Mouse (Mus musculus) stomach, postnatal 0 days (tissue): ENCODE measurements at regions not wholly inside any gene's neighbourhood (a gene's known extent, or its start where the extent isn't known, plus 50 kb on each side); places are given as distances from the start of the nearest gene placed in this dataset.

Experiments
- ATAC-seq: fragments of 200-750 bp; cut with Nextera tagmentation; 2 replicates; pipeline ENCODE4 v1.8.0; 2017; ENCODE audit not compliant: low FRiP score, low TSS enrichment
- DNase-seq: peaks from one replicate; pipeline ENCODE4 v3.0.0-alpha.2; 2016; ENCODE audit warnings: low spot score
- H3K27ac ChIP-seq: fragments of 300-500 bp; sonication (generic); replicated peaks from 2 replicates; pipeline ENCODE4 v1.5.1; 2014; ENCODE audit warnings: mild to moderate bottlenecking, control low read depth
- H3K27me3 ChIP-seq: fragments of 300-500 bp; sonication (generic); 2 replicates; pipeline ENCODE4 v1.6.1; 2014; ENCODE audit warnings: low read length; ENCODE audit not compliant: control insufficient read depth, insufficient read depth
- H3K36me3 ChIP-seq: fragments of 300-500 bp; sonication (generic); 2 replicates; pipeline ENCODE4 v1.6.1; 2014; ENCODE audit warnings: low read length, mixed read lengths; ENCODE audit not compliant: control insufficient read depth, insufficient read depth
- H3K4me1 ChIP-seq: fragments of 300-500 bp; sonication (generic); replicated peaks from 2 replicates; pipeline ENCODE4 v1.6.1; 2014; ENCODE audit warnings: antibody characterized with exemption; ENCODE audit not compliant: control insufficient read depth, insufficient read depth
- H3K4me2 ChIP-seq: fragments of 300-500 bp; sonication (generic); replicated peaks from 2 replicates; pipeline ENCODE4 v1.6.1; 2014; ENCODE audit warnings: low read depth, mild to moderate bottlenecking, control low read depth, moderate library complexity
- H3K4me3 ChIP-seq: fragments of 300-500 bp; sonication (generic); 2 replicates; pipeline ENCODE4 v1.5.1; 2014; ENCODE audit warnings: low read depth, low read length, control low read depth
- H3K9ac ChIP-seq: fragments of 300-500 bp; sonication (generic); 2 replicates; pipeline ENCODE4 v1.6.1; 2014; ENCODE audit warnings: mild to moderate bottlenecking, low read length, control low read depth, mixed read lengths
- H3K9me3 ChIP-seq: fragments of 300-500 bp; sonication (generic); 2 replicates; pipeline ENCODE4 v1.6.1; 2016; ENCODE audit warnings: low read length; ENCODE audit not compliant: control insufficient read depth
- CTCF ChIP-seq: IDR thresholded peaks from 2 replicates; pipeline ENCODE4 v1.5.1; 2016; ENCODE audit warnings: antibody characterized with exemption, low read depth, mild to moderate bottlenecking, moderate library complexity
- EP300 ChIP-seq: optimal IDR thresholded peaks from 2 replicates; pipeline ENCODE3; 2016; ENCODE audit warnings: antibody characterized with exemption
- WGBS: fragments of 180-500 bp; shearing (Covaris S2); extraction: QIAGEN DNeasy Blood & Tissue Kit; methylation state at CpG from one replicate; pipeline ENCODE4 v1.1.7; 2014; 5-methylcytosine and 5-hydroxymethylcytosine counted together

- Histone ChIP-seq H3K9me3 (no peaks in the 10 kb centered on the region), H3K9ac (no peak overlapping the region), H3K27me3 (no peaks in the 10 kb centered on the region), H3K4me3 (no peak overlapping the region), H3K4me2 (no peak overlapping the region), H3K4me1 (no peaks in the 10 kb centered on the region), H3K27ac (no peak overlapping the region), H3K36me3 (no peaks in the 10 kb centered on the region)
- DNase-seq = no peak
- WGBS = 72% methylated on average over 10 of the region's 10 CpGs
- ATAC-seq = no peak
- TF ChIP-seq EP300 (no peak), CTCF (no peak)
These were observed 212.1 kb downstream of the Cyp26b1 start for GRCm38 (mm10) chr6:84381571-84381970.

DNA sequence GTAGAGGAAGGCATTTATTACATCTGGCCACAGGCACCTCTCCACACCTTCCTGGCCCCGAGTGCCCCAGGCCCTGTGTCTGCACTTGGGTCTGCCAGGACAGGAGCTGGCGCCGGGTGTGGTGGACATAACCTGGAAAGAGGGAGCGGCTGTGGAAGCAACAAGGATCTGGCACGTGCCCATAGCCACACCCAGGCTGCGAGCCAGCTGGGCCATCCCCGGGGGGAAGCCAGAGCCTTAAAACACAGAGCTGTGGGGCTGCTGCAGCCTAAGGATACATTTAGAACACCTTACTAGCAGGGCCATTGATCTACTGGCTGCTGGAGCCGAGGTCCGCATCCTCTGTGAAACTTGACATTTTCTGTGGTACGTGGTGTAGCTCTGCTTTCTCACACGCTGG lies 217.0 kb downstream of the Cyp26b1 start:
- TF ChIP-seq EP300 = no peak
- TF ChIP-seq CTCF = no peak
- ATAC-seq (no peak), DNase-seq (no peak)
- Histone ChIP-seq H3K27me3 (no peaks in the 10 kb centered on the region), H3K4me1 (no peaks in the 10 kb centered on the region), H3K9ac (no peak overlapping the region), H3K36me3 (no peaks in the 10 kb centered on the region), H3K27ac (no peak overlapping the region), H3K9me3 (no peaks in the 10 kb centered on the region), H3K4me2 (no peak overlapping the region), H3K4me3 (no peak overlapping the region)
- 56% methylated on average over 11 of the region's 11 CpGs for WGBS

DNA sequence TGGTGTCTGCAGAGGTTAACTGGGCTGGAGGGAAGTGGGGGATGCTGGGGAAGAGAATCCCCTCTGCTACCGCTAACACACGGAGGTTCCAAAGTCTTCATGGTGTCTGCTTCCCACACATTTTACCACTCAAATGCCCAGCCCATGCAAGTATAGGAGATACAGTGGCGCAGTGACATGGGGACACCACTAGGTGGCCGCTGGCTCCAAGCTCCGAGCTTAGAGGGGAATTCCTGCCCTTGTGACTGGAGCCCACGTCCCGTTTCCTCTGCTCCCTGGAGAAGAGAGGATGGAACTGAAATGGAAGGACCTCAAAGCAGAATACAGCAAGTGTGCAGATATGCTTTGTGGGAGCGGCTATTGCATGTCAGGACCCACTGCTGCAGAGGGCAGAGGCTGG lies 218.2 kb downstream of the Cyp26b1 start:
- Histone ChIP-seq H3K4me2 (no peak overlapping the region), H3K36me3 (no peaks in the 10 kb centered on the region), H3K9me3 (no peaks in the 10 kb centered on the region), H3K4me1 (no peaks in the 10 kb centered on the region), H3K27ac (no peak overlapping the region), H3K27me3 (no peaks in the 10 kb centered on the region), H3K4me3 (no peak overlapping the region), H3K9ac (no peak overlapping the region)
- no peak for TF ChIP-seq EP300
- peak; percentile 89 for TF ChIP-seq CTCF
- DNase-seq (peak; percentile 30), ATAC-seq (no peak)
- WGBS = 14% methylated on average over 8 of the region's 8 CpGs

GRCm38 (mm10) chr6:84366365-84366764 lies 227.3 kb downstream of the Cyp26b1 start:
- TF ChIP-seq EP300 (no peak), CTCF (no peak)
- Histone ChIP-seq H3K4me3 (no peak overlapping the region), H3K9ac (no peak overlapping the region), H3K9me3 (no peaks in the 10 kb centered on the region), H3K27ac (no peak overlapping the region), H3K4me1 (no peaks in the 10 kb centered on the region), H3K27me3 (no peaks in the 10 kb centered on the region), H3K36me3 (no peaks in the 10 kb centered on the region), H3K4me2 (no peak overlapping the region)
- WGBS = 35% methylated on average over 6 of the region's 6 CpGs
- ATAC-seq (no peak), DNase-seq (no peak)

DNA sequence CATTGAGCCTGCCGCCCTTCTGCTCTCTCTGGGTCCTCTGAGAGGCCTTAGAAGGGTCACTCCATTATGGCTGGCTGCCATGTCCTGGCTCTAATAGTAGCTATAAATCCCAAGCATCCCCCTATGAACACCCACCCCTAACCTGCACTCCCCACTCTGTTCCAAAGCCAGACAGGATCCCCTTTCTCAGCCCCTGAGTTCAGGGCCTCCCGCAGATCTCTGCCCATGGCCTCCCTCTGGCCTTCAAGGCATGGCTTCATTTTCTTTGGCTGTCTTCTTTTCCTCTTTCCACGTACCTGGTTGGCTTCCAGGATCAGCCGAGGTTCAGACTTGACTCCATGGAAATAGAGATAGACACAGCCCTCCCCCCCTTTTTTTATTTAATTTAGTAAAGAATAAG lies 227.8 kb downstream of the Cyp26b1 start:
- no peaks in the 10 kb centered on the region for H3K27me3 ChIP-seq
- H3K27ac ChIP-seq = no peak overlapping the region
- no peak for ATAC-seq
- DNase-seq = no peak
- 63% methylated on average over 4 of the region's 4 CpGs for WGBS
- H3K4me2 ChIP-seq = no peak overlapping the region
- H3K9ac ChIP-seq = no peak overlapping the region
- no peak overlapping the region for H3K4me3 ChIP-seq
- H3K36me3 ChIP-seq = no peaks in the 10 kb centered on the region
- no peak for TF ChIP-seq EP300
- TF ChIP-seq CTCF = no peak
- no peaks in the 10 kb centered on the region for H3K9me3 ChIP-seq
- no peaks in the 10 kb centered on the region for H3K4me1 ChIP-seq

GRCm38 (mm10) chr6:84364964-84365363 lies 228.7 kb downstream of the Cyp26b1 start:
- 18% methylated on average over 2 of the region's 2 CpGs for WGBS
- Histone ChIP-seq H3K36me3 (no peaks in the 10 kb centered on the region), H3K27ac (no peak overlapping the region), H3K4me2 (no peak overlapping the region), H3K27me3 (no peaks in the 10 kb centered on the region), H3K4me1 (no peaks in the 10 kb centered on the region), H3K9ac (no peak overlapping the region), H3K4me3 (no peak overlapping the region), H3K9me3 (no peaks in the 10 kb centered on the region)
- no peak for DNase-seq
- no peak for ATAC-seq
- TF ChIP-seq CTCF (no peak), EP300 (no peak)
